Mouse (Mus musculus) granulocyte monocyte progenitor cell, adult 5-6 weeks (primary cell): ENCODE measurements around the gene Fsd1. TPM values are rescaled to one million over a fixed set of nuclear protein-coding genes. Genes with fewer than 3 reads are reported as not detected.
A peak's percentile ranks its signal among the peaks of the same experiment; 100 is the strongest.

Experiments
- ATAC-seq: replicated peaks from 2 replicates; pipeline ENCODE4 v1.8.0; 2016; ENCODE audit warnings: mild to moderate bottlenecking, moderate TSS enrichment, inconsistent platforms; ENCODE audit not compliant: poor library complexity, severe bottlenecking
- total RNA-seq, 2 experiments: library from RNA; stranded (forward) in 1 of 2; stranded (reverse) in 1 of 2; fragments of 200-712, 200-1000 nt in 1 of 2; fragments of >200 nt in 1 of 2; fragmentation: Nextera tagmentation in 1 of 2; gene quantifications; 2 replicates each; pipeline ENCODE4 v1.2.3; 2014 to 2017

Fsd1 gene
- total RNA-seq, 2 experiments from 2014 or later, result not detected

- ATAC-seq, result peak; percentile 77
Measured at GRCm38 (mm10) chr17:56008356-56009087, 22.2 kb downstream of the Fsd1 start.

- peak; percentile 80 for ATAC-seq
Measured at GRCm38 (mm10) chr17:56009088-56009961, 23.0 kb downstream of the Fsd1 start.

GRCm38 (mm10) chr17:56009962-56010240 lies 23.6 kb downstream of the Fsd1 start:
- no peak for ATAC-seq

- ATAC-seq, result no peak
Measured at GRCm38 (mm10) chr17:56010255-56010654, 23.9 kb downstream of the Fsd1 start.

- ATAC-seq, result peak; percentile 36
Measured at GRCm38 (mm10) chr17:56010681-56011080, 24.4 kb downstream of the Fsd1 start.

DNA sequence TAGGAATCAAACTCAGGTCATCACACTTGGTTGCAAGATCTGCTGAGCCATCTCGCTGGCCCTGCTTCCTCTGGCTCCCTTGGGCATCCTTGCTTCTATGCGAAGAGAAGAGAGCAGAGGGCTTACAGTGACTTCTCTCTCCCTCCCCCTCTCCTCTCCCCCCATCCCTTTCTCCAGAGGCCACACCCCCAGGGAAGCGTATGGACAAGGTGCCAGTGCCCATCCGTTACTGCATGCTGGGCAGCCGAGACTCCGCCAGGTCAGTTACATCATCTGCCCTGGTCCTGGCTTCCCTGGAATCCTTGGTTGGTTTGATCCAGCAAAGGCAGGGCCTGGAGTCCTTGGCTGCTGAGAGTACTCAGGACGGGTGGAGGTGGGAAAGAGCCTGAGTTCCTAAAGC lies 25.1 kb downstream of the Fsd1 start:
- ATAC-seq, result no peak

GRCm38 (mm10) chr17:56015293-56015692 lies 29.0 kb downstream of the Fsd1 start:
- ATAC-seq, result no peak

- ATAC-seq, result no peak
Measured at GRCm38 (mm10) chr17:56016382-56016781, 30.1 kb downstream of the Fsd1 start.

DNA sequence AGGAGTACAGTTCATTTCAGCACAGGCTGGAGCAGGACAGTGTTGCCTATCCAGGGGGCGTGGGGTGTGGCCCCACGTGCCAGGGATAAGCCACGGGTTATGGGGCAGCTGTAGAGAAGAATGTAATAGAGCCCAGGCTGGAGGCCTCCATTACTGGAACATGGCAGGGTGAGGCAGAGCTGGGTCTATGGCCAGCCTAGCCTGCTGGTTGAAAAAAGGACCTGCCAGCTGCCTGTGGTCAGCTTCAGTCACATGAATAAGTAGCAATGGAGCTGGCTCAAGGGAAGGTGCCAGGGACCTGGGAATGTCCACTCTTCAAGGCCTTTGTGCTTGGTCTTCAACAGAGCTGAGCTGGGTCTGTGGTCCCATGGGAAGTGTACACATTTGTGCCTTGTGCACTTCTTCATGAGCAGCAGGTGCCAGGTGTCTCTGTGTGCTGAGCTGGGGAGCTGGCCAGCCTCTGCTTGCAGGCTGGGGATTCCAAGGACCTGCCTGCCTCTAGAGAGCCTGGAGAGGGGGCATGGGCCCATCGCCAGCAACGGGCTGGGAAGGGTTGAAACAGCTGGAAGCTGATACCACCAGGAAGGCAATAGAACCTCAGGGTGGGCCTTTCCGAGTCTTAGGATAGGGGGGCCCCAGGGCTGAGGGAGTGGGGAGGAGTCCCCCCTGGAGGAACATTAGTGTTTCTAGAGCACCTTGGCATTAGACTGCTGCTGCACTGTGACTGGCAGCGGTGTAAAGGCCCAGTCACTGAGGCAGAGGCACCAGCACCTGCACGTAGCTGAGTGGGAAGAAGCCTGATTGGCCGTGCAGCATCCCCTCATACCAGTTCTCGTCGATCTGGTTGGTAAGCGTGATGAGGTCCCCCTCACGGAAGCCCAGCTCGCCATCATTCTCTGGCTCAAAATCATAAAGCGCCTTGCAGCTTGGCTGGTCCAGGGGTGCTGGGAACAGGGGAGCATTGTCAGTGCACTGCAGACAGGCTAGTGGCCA lies 30.8 kb downstream of the Fsd1 start:
- ATAC-seq, result no peak

DNA sequence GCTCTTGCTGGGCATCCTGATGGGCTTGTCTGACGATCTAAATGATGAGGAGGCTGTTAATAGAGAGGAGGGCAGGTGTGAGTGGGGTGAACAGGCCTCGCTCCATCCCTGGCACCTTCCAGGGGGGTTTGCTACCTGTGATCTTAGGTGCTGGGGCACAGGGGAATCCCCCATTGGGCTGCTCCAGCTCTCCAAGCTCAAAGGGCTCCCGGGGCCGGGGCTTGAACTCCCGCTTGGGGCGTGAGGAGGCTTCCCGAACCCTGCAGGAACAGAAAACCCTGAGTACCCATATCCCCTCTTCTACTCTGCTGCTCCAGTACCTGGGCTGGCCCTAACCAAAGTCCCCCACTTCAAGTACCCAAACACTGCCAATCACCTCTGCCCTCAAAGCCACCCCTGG lies 31.5 kb downstream of the Fsd1 start:
- no peak for ATAC-seq

DNA sequence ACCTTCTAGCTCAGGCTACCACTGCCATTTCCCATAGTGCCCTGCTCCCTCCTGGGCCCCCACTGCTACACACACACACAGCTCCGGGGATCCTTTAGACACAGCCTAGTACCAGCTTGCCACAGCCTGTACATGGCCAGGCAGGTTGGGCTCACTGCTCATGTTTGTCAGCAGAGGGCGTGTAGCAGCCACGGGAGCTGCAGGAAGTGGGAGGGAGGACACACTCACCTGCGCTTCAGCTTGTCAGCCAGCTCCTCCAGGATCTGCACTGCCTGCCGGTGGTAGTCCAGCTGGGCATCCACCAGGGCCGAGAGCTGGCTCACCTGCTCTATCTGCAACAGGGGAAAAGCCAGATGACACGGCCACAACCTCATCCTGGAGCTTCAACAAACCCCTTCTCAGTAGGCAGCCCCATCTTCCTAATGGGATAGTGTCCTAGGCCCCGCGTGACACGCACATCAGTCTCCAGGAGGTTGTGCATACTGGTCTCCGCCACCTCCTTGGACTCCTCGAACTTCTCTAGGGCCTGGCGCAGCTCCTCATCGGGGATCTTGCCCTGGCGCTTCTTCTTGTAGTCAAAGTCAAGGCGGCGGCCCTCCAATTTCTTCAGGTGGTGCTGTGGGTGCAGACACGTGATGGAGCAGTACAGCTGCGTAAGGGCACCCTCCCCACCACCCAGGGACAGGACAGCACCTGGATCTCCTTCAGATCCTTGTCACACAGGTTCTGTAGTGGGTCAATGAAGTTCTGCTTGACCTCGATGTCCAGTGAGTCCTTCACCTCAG lies 32.2 kb downstream of the Fsd1 start:
- ATAC-seq, result no peak

- ATAC-seq, result no peak
Measured at GRCm38 (mm10) chr17:56020400-56021084, 34.2 kb downstream of the Fsd1 start.

DNA sequence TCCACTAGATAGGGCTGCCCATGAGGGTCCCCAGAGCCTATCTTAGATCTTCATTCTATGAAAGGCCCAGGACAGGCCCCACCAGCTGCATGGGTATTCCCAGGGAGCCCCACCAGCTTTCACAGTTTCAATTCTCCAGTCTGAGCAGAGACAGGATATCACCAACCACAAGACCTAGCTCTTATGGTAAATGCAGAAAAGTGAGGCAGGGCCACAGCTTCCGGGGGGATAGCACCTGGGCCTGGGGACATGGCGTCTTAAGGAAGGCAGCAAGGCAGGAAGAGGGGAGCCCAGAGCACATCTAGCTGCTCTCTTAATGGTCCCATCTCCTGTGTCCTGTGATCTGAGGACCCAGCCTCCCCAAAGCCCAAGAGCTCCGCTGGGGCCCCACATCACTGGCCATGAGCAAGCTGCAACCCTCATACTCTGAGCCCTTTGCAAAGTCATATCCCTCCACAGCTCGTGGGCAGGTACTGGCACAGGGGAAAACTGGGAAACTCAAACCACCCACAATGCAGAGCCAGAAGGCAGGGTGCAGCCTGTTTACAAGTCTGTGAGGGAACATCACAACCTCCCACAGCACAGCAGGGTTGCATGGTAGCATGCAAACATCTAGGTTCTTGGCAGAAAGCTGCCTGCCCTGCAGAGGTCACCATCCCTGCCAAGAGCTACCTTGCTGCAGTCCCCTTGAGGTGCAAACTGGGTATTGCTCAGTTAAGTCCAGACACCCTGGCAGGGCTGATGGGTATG lies 35.0 kb downstream of the Fsd1 start:
- ATAC-seq, result peak; percentile 43

DNA sequence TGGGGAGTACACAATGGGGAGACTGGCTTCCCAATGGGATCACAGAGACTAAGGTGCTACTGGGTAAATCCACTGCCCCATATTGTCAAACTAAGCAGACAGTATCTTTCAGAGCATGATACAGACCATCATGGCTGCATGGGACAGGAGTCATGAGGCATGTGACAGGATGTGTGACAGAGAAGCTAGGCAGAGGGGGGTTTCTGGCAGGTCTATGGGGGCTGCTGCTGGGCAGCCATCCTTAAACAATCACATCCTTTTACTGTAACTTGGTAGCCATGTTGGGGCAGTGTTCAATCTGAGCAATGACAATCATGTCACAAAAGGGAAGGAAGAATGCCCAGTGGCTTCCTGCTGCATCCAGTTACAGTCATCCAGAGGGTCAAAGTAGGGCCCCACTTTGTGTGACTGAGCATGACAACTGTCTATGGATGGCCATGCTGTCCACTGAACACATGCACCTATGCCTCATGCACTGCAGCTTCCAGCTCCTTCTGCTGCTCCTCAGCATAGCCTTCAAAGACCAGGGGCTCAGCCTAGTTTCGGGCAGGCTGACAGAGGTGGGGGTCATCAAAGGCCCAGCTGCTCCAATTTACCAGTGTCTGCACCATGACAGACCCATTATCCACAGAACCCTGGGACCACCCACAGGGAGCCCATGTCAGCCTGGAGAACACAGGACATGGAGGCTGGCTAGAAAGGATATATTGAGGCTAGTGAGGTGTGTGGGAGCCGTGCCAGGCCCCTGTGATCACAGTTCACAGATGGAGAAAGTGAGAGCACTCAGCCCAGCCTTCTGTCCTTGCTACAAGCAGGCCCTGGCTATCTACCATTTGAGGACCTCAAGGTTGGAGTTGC lies 36.1 kb downstream of the Fsd1 start:
- no peak for ATAC-seq

DNA sequence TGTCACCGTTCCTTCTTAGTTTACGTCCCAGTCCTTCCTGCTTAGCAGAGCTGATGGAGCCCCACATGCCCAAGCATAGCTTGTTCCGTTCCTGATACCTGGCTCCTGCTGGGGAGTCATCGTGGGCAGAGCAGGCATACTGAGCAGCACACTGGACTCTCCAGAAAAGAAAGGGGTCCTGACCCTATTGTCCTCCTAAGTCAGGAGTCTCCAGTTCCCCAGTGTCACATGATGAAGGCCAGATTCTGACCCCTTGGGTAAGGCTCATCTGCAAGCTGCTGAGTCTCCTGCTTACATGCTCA lies 36.6 kb downstream of the Fsd1 start:
- ATAC-seq, result no peak

DNA sequence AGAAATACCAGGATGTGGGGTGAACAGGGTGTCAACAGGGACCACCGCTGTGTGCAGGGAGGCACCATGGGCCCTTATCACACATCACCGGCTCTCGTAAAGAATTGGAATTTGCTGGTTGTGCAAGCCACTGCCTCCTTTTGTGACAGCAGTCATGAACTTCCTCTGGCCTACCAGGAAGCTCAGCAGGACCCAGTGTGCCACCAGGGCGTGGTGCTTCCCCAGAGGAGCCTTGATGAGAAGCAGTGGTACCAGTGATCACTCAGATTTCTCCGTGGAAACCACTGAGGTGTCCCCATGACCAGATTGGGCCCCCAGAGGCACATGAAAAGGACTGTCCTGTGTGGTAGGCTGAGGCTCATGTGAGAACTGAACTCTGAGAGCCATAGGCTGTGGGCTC lies 37.1 kb downstream of the Fsd1 start:
- ATAC-seq, result peak; percentile 69

DNA sequence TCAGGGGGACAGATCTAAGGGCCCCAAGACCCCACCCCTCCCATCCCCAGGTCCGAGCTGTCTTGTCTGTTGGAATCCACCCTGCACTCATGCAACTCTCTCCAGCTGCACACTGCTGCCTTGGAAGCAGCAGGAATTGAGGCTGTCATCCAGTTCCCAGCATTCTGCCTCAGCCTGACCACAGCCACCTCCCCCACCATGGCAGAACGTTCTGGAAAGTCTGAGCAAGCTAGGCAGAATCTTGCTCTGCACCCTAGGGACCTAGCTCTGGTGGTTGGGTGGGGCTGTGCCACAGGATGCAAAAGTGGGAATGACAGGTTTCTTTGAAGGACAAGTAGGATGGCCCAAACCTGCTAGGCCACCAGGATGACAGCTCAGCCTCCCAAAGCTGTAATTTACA lies 38.2 kb downstream of the Fsd1 start:
- ATAC-seq, result no peak

DNA sequence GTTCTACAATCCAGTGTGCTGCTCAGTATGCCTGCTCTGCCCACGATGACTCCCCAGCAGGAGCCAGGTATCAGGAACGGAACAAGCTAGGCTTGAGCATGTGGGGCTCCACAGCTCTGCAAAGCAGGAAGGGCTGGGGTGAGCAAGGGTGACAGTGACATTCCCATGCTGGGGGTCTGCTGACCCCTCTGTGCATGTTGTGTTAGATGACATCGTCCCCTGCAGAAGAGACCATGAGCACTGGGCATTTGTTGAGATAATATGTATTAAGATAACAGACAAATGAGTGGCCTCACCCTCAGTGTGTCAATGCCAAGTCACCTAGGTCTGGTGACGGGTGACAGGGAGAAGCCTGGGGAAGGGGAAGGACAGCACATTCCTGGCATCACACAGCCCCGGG lies 38.6 kb downstream of the Fsd1 start:
- ATAC-seq, result no peak
